Mouse (Mus musculus) embryonic facial prominence, embryonic 11.5 days (tissue): ENCODE results near the gene 2410002F23Rik. TPM values are rescaled to one million over a fixed set of nuclear protein-coding genes. Genes with fewer than 3 reads are reported as not detected.
"Not testable (repeated sequence)": the region's sequence is repeated elsewhere in the genome, so short reads cannot be mapped to it uniquely, and the experiment has no call there.

Experiments
- ATAC-seq: fragments of 200-750 bp; cut with Nextera tagmentation; replicated peaks from 2 replicates; pipeline ENCODE4 v1.8.0; 2017; ENCODE audit warnings: low read depth; ENCODE audit not compliant: insufficient number of reproducible peaks, low FRiP score, low TSS enrichment
- DNase-seq: peaks from one replicate; pipeline ENCODE4 v3.0.0-alpha.2; 2015; ENCODE audit warnings: low spot score
- H3K27ac ChIP-seq: fragments of 300-500 bp; sonication (generic); replicated peaks from 2 replicates; pipeline ENCODE4 v1.5.1; 2014; ENCODE audit warnings: mild to moderate bottlenecking, low read depth, low read length, control low read depth
- H3K27me3 ChIP-seq: fragments of 300-500 bp; sonication (generic); 2 replicates; pipeline ENCODE4 v1.6.1; 2014; ENCODE audit warnings: mild to moderate bottlenecking, low read length, moderate library complexity, mixed read lengths; ENCODE audit not compliant: control insufficient read depth, insufficient read depth
- H3K36me3 ChIP-seq: fragments of 300-500 bp; sonication (generic); replicated peaks from 2 replicates; pipeline ENCODE4 v1.6.1; 2014; ENCODE audit warnings: low read depth, mild to moderate bottlenecking, low read length, moderate library complexity, mixed read lengths; ENCODE audit not compliant: control insufficient read depth, insufficient read depth
- H3K4me1 ChIP-seq: fragments of 300-500 bp; sonication (generic); 2 replicates; pipeline ENCODE4 v1.6.1; 2014; ENCODE audit warnings: low read length, mixed read lengths; ENCODE audit not compliant: control insufficient read depth, insufficient read depth
- H3K4me2 ChIP-seq: fragments of 300-500 bp; sonication (generic); 2 replicates; pipeline ENCODE4 v1.6.1; 2014; ENCODE audit warnings: low read depth, mild to moderate bottlenecking, control low read depth, low read length, moderate library complexity
- H3K4me3 ChIP-seq: fragments of 300-500 bp; sonication (generic); 2 replicates; pipeline ENCODE4 v1.5.1; 2014; ENCODE audit warnings: low read depth, low read length, control low read depth
- H3K9ac ChIP-seq: fragments of 300-500 bp; sonication (generic); replicated peaks from 2 replicates; pipeline ENCODE4 v1.6.1; 2014; ENCODE audit warnings: mild to moderate bottlenecking, control low read depth, low read length
- H3K9me3 ChIP-seq: fragments of 300-500 bp; sonication (generic); replicated peaks from 2 replicates; pipeline ENCODE4 v1.6.1; 2016; ENCODE audit warnings: mild to moderate bottlenecking, low read length, inconsistent platforms, mixed read lengths; ENCODE audit not compliant: control insufficient read depth
- WGBS: fragments of 180-500 bp; shearing (Covaris S2); extraction: QIAGEN DNeasy Blood & Tissue Kit; methylation state at CpG from one replicate; pipeline ENCODE4 v1.1.7; 2014; 5-methylcytosine and 5-hydroxymethylcytosine counted together
- polyA plus RNA-seq: library from polyadenylated mRNA; unstranded; fragments of >200 nt; fragmentation: Nextera tagmentation; extraction: Ambion mirVana; gene quantifications from 2 replicates; pipeline ENCODE4 v1.2.1, GENCODE M21; 2014

2410002F23Rik gene
- 121 and 132 TPM in 2 replicates for polyA plus RNA-seq

DNA sequence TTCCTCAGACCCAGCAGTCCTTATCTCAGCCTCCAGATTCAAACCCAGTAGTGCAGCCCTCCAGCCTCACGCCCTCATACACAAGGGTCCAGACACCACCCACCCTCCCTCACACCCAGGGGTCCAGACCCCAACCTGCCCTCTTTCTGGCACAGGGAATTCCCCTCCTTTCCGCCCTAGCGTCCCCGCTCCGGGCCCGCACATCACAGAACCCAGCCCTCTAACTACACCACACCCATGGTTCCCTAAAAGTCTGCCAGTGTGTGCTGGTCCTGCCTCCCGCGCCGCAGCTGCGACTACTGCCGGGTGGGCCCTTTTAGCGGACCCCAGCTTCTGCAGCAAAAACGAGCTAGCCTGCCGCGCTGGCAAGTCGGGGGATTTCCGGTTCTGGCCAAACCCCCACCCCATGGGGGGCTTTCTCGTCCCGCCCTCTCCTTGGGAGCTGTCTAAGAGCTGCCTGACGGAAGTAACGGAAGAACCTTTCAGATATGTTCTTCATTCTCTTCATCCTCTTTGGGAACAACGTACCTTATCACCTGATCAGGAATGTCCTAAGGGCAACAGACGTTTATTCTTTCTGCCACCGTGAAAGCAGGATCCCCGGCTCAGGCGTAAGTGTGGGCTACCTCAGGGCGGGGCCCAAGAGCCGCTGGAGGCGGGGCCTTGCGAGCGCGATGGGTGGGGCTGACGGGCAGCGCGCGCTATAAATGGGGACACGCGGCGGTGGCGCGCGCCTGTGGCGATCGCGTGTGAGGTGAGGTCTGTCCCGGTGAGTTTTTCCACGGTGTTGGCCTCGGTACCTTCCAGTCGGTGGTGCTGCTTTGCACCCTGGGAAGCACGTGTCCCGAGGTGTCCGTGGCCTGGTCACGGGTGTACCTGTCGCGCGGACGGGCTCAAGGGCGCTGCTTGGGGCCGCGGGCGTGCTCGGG is at the start of gene 2410002F23Rik, which contains the start of gene 1700028J19Rik:
2410002F23Rik (plus strand) TSS at position 668 of the 929 bp plus-strand sequence.
1700028J19Rik (minus strand) TSS at position 641 of the 929 bp plus-strand sequence.
- peak; percentile 84 for ATAC-seq

GRCm38 (mm10) chr7:44197891-44198290 is 48.6 kb upstream of the 2410002F23Rik start, which contains the start of gene Klk1b3:
Klk1b3 (plus strand) TSS chr7:44198191.
- Histone ChIP-seq H3K4me1 (no peaks in the 10 kb centered on the region), H3K4me2 (no peak within 1 kb of the TSS), H3K9ac (no peak within 1 kb of the TSS), H3K4me3 (no peak within 1 kb of the TSS), H3K36me3 (no peaks in the 10 kb centered on the region), H3K27ac (no peak within 1 kb of the TSS), H3K27me3 (no peaks in the 10 kb centered on the region), H3K9me3 (no peaks in the 10 kb centered on the region)
- ATAC-seq (no peak), DNase-seq (no peak)
- 63% methylated on average over 3 of the region's 3 CpGs for WGBS

More for the DNA sequence above, at the start of gene 2410002F23Rik, which contains the start of gene 1700028J19Rik:
- Histone ChIP-seq H3K9me3 (no peaks in the 10 kb centered on the region), H3K27me3 (no peaks in the 10 kb centered on the region), H3K4me3 (peak within 1 kb of the TSS; percentile 95), H3K27ac (peak within 1 kb of the TSS; percentile 84), H3K36me3 (peaks cover 9% of the 10 kb centered on the region), H3K4me2 (peak within 1 kb of the TSS; percentile 57), H3K9ac (peak within 1 kb of the TSS; percentile 92), H3K4me1 (no peaks in the 10 kb centered on the region)
- peak; percentile 93 for DNase-seq
- WGBS: under 1% methylated on average over 61 of the region's 62 CpGs

DNA sequence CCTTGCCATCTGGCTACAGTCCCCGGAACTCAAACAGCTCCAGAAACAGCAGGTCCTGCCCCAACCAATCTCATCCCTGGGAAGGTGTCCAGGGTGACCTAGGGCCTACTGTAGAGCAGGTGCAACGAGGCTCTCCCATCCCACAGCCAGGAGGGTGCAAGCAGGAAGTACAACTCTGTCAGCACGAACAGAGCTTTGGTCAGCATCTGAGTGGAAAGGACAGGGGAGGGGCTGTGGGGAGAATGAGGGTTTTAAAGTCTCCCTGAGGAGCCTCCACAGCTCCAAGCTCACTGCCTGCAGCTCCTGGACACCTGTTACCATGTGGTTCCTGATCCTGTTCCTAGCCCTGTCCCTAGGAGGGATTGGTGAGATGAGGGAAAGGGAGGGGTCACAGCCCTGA is 39.4 kb upstream of the 2410002F23Rik start, which contains the start of gene Klk1b4:
Klk1b4 (plus strand) TSS at position 301 of the 400 bp plus-strand sequence.
- H3K4me2 ChIP-seq, H3K9ac ChIP-seq, H3K27ac ChIP-seq, DNase-seq, ATAC-seq, H3K4me3 ChIP-seq, H3K9me3 ChIP-seq, H3K36me3 ChIP-seq, H3K27me3 ChIP-seq, H3K4me1 ChIP-seq: not testable (repeated sequence)
- 63% methylated on average over 3 of the region's 3 CpGs for WGBS

DNA sequence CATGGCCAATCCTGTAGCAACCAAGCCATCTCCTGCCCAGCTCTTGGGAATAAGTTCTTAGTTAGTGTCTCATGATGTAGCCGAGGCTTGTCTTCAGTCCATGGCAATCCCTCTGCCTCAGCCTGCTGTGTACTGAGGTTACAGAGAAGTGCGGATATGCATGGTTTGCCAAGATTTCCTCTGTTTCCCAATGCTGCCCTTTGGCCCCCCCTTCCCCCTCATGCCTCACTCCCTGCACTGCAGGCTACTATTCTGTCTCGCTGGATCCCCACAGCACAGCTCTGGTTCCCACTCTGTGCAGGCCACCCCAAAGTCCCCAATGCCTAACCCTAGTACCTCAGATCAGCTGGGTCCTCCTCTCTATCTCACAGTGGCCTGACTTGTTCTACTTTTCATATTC is 38.2 kb upstream of the 2410002F23Rik start:
- no peak overlapping the region for H3K27ac ChIP-seq
- no peaks in the 10 kb centered on the region for H3K9me3 ChIP-seq
- no peaks in the 10 kb centered on the region for H3K36me3 ChIP-seq
- WGBS: 83% methylated on average over 3 of the region's 3 CpGs
- H3K4me1 ChIP-seq: no peaks in the 10 kb centered on the region
- ATAC-seq (no peak), DNase-seq (no peak)
- no peaks in the 10 kb centered on the region for H3K27me3 ChIP-seq
- H3K4me3 ChIP-seq: no peak overlapping the region
- H3K4me2 ChIP-seq: no peak overlapping the region
- no peak overlapping the region for H3K9ac ChIP-seq

DNA sequence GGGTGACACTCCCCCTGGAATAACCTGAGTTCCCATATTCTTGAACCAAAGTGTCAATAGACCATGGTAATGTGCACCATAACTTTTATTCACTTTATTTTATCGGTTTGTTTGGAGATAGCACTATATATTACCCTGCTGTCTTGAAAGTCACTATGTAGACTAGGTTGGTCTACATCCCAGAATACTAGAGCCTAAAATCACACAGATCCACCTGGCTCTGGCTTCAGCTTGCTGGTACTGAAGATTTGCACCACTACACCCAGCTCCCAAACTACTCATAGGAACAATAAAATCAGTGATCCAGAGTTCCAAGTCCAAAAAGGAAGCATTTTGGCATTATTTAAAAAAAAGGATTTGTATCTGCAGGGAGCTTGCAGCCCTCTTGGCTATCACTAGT is 30.9 kb upstream of the 2410002F23Rik start, which contains the start of gene Klk1b5:
Klk1b5 (plus strand) TSS at position 301 of the 400 bp plus-strand sequence.
- Histone ChIP-seq H3K9ac (no peak within 1 kb of the TSS), H3K4me2 (no peak within 1 kb of the TSS), H3K4me3 (no peak within 1 kb of the TSS), H3K4me1 (no peaks in the 10 kb centered on the region), H3K27ac (no peak within 1 kb of the TSS), H3K9me3 (no peaks in the 10 kb centered on the region), H3K36me3 (no peaks in the 10 kb centered on the region), H3K27me3 (no peaks in the 10 kb centered on the region)
- WGBS: 81% methylated on average over 1 of the region's 1 CpGs
- DNase-seq (no peak), ATAC-seq (no peak)

DNA sequence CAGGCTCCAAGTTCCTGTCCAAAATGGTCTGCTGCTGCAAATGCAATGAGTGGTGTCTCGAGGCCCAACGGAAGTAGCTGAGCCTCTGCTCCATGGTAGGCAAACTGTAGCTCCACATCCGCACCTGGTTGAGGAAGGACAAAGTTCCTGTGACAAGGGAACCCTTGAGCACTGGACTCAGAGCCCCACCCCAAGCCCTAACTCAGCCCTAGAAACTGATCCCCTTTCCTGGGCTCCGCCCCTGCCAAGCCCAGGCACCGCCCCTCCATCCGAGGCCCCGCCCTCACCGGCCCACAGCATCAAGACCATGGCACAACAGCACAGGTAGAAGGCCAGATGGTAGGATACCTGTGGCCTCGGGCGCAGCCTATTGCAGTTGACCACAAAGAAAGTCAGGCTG is 24.9 kb upstream of the 2410002F23Rik start:
- not testable (repeated sequence) for H3K27me3 ChIP-seq, DNase-seq, H3K27ac ChIP-seq, H3K36me3 ChIP-seq, H3K4me1 ChIP-seq, ATAC-seq, H3K4me3 ChIP-seq, H3K9ac ChIP-seq, H3K9me3 ChIP-seq, H3K4me2 ChIP-seq
- WGBS: 68% methylated on average over 8 of the region's 10 CpGs

- not testable (repeated sequence) for H3K27ac ChIP-seq, H3K36me3 ChIP-seq, H3K9me3 ChIP-seq, ATAC-seq, H3K4me1 ChIP-seq, H3K9ac ChIP-seq, H3K4me3 ChIP-seq, H3K27me3 ChIP-seq, H3K4me2 ChIP-seq, DNase-seq
- WGBS: 89% methylated on average over 6 of the region's 6 CpGs
Measured at GRCm38 (mm10) chr7:44222335-44222734, 24.2 kb upstream of the 2410002F23Rik start.

- WGBS: 73% methylated on average over 1 of the region's 1 CpGs
- no peak within 1 kb of the TSS for H3K4me2 ChIP-seq
- H3K4me3 ChIP-seq: no peak within 1 kb of the TSS
- no peaks in the 10 kb centered on the region for H3K36me3 ChIP-seq
- no peak for ATAC-seq
- H3K9me3 ChIP-seq: no peaks in the 10 kb centered on the region
- no peaks in the 10 kb centered on the region for H3K27me3 ChIP-seq
- no peak for DNase-seq
- H3K4me1 ChIP-seq: no peaks in the 10 kb centered on the region
- no peak within 1 kb of the TSS for H3K27ac ChIP-seq
- no peak within 1 kb of the TSS for H3K9ac ChIP-seq
Measured at GRCm38 (mm10) chr7:44225076-44225475, 21.4 kb upstream of the 2410002F23Rik start, which contains the start of gene Klk1. Klk1 (plus strand) TSS chr7:44225360.
